12 mouse cellular contexts compared by ENCODE assay signal in genomic region chr6:24661879-24662278, GRCm38 (mm10). TPM values are rescaled to one million over a fixed set of nuclear protein-coding genes. Genes with fewer than 3 reads are reported as not detected.
DNase-seq lines count a peak whose midpoint lies in the region; ATAC-seq and TF ChIP-seq lines count a peak whose summit lies in the region.
"Had no signal": no experiment of that assay in that cellular context is flagged by ENCODE, and none has a peak within 500 bp of the region (broad histone marks: within the 10 kb centered on the region; RNA-seq: fewer than 3 reads in every experiment).

No protein-coding gene starts in this region.

- no peak for TF ChIP-seq CTCF in heart, adult 2 months (IDR thresholded peaks at IDR 0.05)
- TF ChIP-seq CTCF in kidney, postnatal 0 days (IDR thresholded peaks at IDR 0.05; ENCODE audit: low read depth), result no peak
- TF ChIP-seq CTCF in MEL (IDR thresholded peaks at IDR 0.05 in 2 of 3, conservative IDR thresholded peaks at IDR 0.05 in 1 of 3; ENCODE audit: control insufficient read depth in 1 of 3, insufficient read depth in 1 of 3, low read depth in 2 of 3, low read length in 3 of 3, poor library complexity in 1 of 3, severe bottlenecking in 1 of 3), result no peak

- H3K27me3 ChIP-seq in heart, adult 2 months (ENCODE audit: control insufficient read depth, insufficient read depth, low read length), result no peaks in the 10 kb centered on the region
- no peaks in the 10 kb centered on the region for H3K27me3 ChIP-seq in kidney, postnatal 0 days (ENCODE audit: insufficient read depth, low read length)
- H3K27me3 ChIP-seq in MEL (ENCODE audit: control insufficient read depth in 1 of 2, insufficient read depth in 2 of 2, low read length in 2 of 2), result no peaks in the 10 kb centered on the region
- H3K27me3 ChIP-seq in liver, embryonic 16.5 days (ENCODE audit: control insufficient read depth, insufficient read depth, low read depth, low read length), result no peaks in the 10 kb centered on the region
- H3K27me3 ChIP-seq in midbrain, embryonic 16.5 days (ENCODE audit: control insufficient read depth, insufficient read depth, low read depth, low read length), result no peaks in the 10 kb centered on the region
- H3K27me3 ChIP-seq: embryonic facial prominence, embryonic 12.5 days had no signal

- H3K79me2 ChIP-seq in heart, adult 2 months (replicated peaks; ENCODE audit: control insufficient read depth, insufficient read depth, low read length), result peaks cover 10% of the 10 kb centered on the region
- H3K79me2 ChIP-seq in MEL (ENCODE audit: control insufficient read depth, insufficient read depth, low read length, poor library complexity), result peaks cover 54% of the 10 kb centered on the region

- H3K9ac ChIP-seq in heart, adult 2 months (ENCODE audit: low read depth, low read length), result no peak overlapping the region
- no peak overlapping the region for H3K9ac ChIP-seq in kidney, postnatal 0 days (ENCODE audit: low read depth, low read length)
- peak overlapping the region; percentile 17 for H3K9ac ChIP-seq in MEL (ENCODE audit: control insufficient read depth, low read depth, low read length, poor library complexity, severe bottlenecking)
- no peak overlapping the region for H3K9ac ChIP-seq in liver, embryonic 16.5 days (ENCODE audit: low read depth, low read length)
- no peak overlapping the region for H3K9ac ChIP-seq in midbrain, embryonic 16.5 days (ENCODE audit: low read depth, low read length)
- H3K9ac ChIP-seq: embryonic facial prominence, embryonic 12.5 days had no signal

- no peak for TF ChIP-seq POLR2A in heart, adult 2 months (IDR thresholded peaks at IDR 0.05; ENCODE audit: insufficient read depth, low read depth, low read length)
- no peak for TF ChIP-seq POLR2A in MEL (IDR thresholded peaks at IDR 0.05; ENCODE audit: control insufficient read depth in 1 of 2, insufficient read depth in 1 of 2, low read depth in 1 of 2, low read length in 2 of 2, poor library complexity in 1 of 2)

- H3K27ac ChIP-seq in heart, adult 2 months, result no peak overlapping the region
- H3K27ac ChIP-seq in kidney, postnatal 0 days, result no peak overlapping the region
- H3K27ac ChIP-seq in MEL (ENCODE audit: control insufficient read depth, low read depth, low read length), result no peak overlapping the region
- peak overlapping the region; percentile 63; the same call in 1 of the 2 replicates for H3K27ac ChIP-seq in liver, embryonic 16.5 days (ENCODE audit: low read length)
- no peak overlapping the region for H3K27ac ChIP-seq in midbrain, embryonic 16.5 days (ENCODE audit: low read length)
- H3K27ac ChIP-seq: embryonic facial prominence, embryonic 12.5 days had no signal

- peak overlapping the region; percentile 0; the same call in 1 of the 2 replicates for H3K4me3 ChIP-seq in heart, adult 2 months
- H3K4me3 ChIP-seq in kidney, postnatal 0 days (replicated peaks; ENCODE audit: low read depth, low read length), result no peak overlapping the region; the same call in 1 of the 2 replicates
- H3K4me3 ChIP-seq in MEL (ENCODE audit: control insufficient read depth in 1 of 2, insufficient read depth in 1 of 2, low read depth in 2 of 2, low read length in 2 of 2), result peak overlapping the region in 1 of 2 experiments; percentile 98; a peak in 2 of 4 replicates
- H3K4me3 ChIP-seq in liver, embryonic 16.5 days (ENCODE audit: low read depth, low read length), result 0 out of 2 replicates have a peak overlapping the region, but pooled peaks have one; percentile 17
- H3K4me3 ChIP-seq in midbrain, embryonic 16.5 days (ENCODE audit: low read depth, low read length), result no peak overlapping the region
- H3K4me3 ChIP-seq: embryonic facial prominence, embryonic 12.5 days had no signal

- TF ChIP-seq RAD21 in MEL (IDR thresholded peaks at IDR 0.05; ENCODE audit: low read depth, low read length), result no peak

- no peaks in the 10 kb centered on the region for H3K9me3 ChIP-seq in kidney, postnatal 0 days (replicated peaks; ENCODE audit: low read length)
- no peaks in the 10 kb centered on the region for H3K9me3 ChIP-seq in MEL (replicated peaks; ENCODE audit: insufficient read depth, low read length)
- H3K9me3 ChIP-seq in liver, embryonic 16.5 days (replicated peaks; ENCODE audit: control insufficient read depth, low read length), result no peaks in the 10 kb centered on the region
- no peaks in the 10 kb centered on the region for H3K9me3 ChIP-seq in midbrain, embryonic 16.5 days (replicated peaks; ENCODE audit: control insufficient read depth, low read length, poor library complexity, severe bottlenecking)
- H3K9me3 ChIP-seq: embryonic facial prominence, embryonic 12.5 days had no signal

- peaks cover 21% of the 10 kb centered on the region for H3K36me3 ChIP-seq in heart, adult 2 months (ENCODE audit: control insufficient read depth, insufficient read depth, low read length)
- no peaks in the 10 kb centered on the region for H3K36me3 ChIP-seq in kidney, postnatal 0 days (ENCODE audit: insufficient read depth, low read length)
- peaks cover 0 to 39% of the 10 kb centered on the region in 2 experiments; a peak in 3 of 4 replicates for H3K36me3 ChIP-seq in MEL (ENCODE audit: control insufficient read depth in 1 of 2, insufficient read depth in 2 of 2, low read length in 2 of 2)
- no peaks in the 10 kb centered on the region for H3K36me3 ChIP-seq in liver, embryonic 16.5 days (ENCODE audit: control insufficient read depth, insufficient read depth)
- H3K36me3 ChIP-seq in midbrain, embryonic 16.5 days (ENCODE audit: control insufficient read depth, insufficient read depth, low read length), result no peaks in the 10 kb centered on the region
- H3K36me3 ChIP-seq: embryonic facial prominence, embryonic 12.5 days had no signal

- no peak for DNase-seq in heart, adult 2 months
- no peak for DNase-seq in heart, postnatal 36 days
- no peak for DNase-seq in kidney, postnatal 0 days (ENCODE audit: low spot score)
- no peak for DNase-seq in kidney, postnatal 14 days
- DNase-seq in MEL (ENCODE audit: low read depth, low spot score), result peak; percentile 41
- DNase-seq in embryo, embryonic 10.5 days (ENCODE audit: low spot score), result no peak
- DNase-seq: adrenal gland, postnatal 14 days; cerebellum, adult 11 months had no signal

- H3K4me1 ChIP-seq in heart, adult 2 months (ENCODE audit: control insufficient read depth, insufficient read depth, low read length), result peaks cover 14% of the 10 kb centered on the region
- H3K4me1 ChIP-seq in kidney, postnatal 0 days (replicated peaks; ENCODE audit: insufficient read depth, low read length), result 0 out of 2 replicates have a peak, but pooled peaks cover 3% of the 10 kb centered on the region
- H3K4me1 ChIP-seq in MEL (ENCODE audit: control insufficient read depth in 1 of 2, insufficient read depth in 2 of 2, low read length in 2 of 2), result peaks cover 9 to 25% of the 10 kb centered on the region in 2 experiments
- H3K4me1 ChIP-seq in liver, embryonic 16.5 days (ENCODE audit: control insufficient read depth, low read depth, low read length), result peaks cover 12% of the 10 kb centered on the region
- peaks cover 17% of the 10 kb centered on the region for H3K4me1 ChIP-seq in midbrain, embryonic 16.5 days (ENCODE audit: control insufficient read depth, insufficient read depth, low read length)

- TF ChIP-seq EP300 in heart, adult 2 months (IDR thresholded peaks at IDR 0.05; ENCODE audit: insufficient read depth, low read depth, low read length), result no peak
- TF ChIP-seq EP300 in MEL (IDR thresholded peaks at IDR 0.05; ENCODE audit: low read depth in 1 of 2, low read length in 2 of 2), result no peak

- 43% methylated on average over 4 of the region's 4 CpGs for WGBS in heart, adult 2 months
- WGBS in kidney, postnatal 0 days, result 84% methylated on average over 4 of the region's 4 CpGs
- WGBS in liver, embryonic 16.5 days (ENCODE audit: insufficient replicate concordance), result 49% methylated on average over 4 of the region's 4 CpGs
- WGBS in midbrain, embryonic 16.5 days, result 88% methylated on average over 4 of the region's 4 CpGs

- ATAC-seq in kidney, postnatal 0 days (replicated peaks; ENCODE audit: low FRiP score, low read depth), result no peak
- no peak for ATAC-seq in liver, embryonic 16.5 days (ENCODE audit: low read depth)
- ATAC-seq in midbrain, embryonic 16.5 days, result no peak
- ATAC-seq: lung, postnatal 0 days had no signal

- intact Hi-C loops in heart, adult 2 months (cut with DNase I), result loop anchor here (2.0 to 5.0 kb wide), 2 partner anchors 33 to 90 kb away; no protein-coding TSS in a partner anchor
- intact Hi-C loops in heart, postnatal 36 days (cut with DNase I), result loop anchor here (2.0 kb wide), 1 partner anchor 29 kb away; no protein-coding TSS in a partner anchor

- 0 out of 2 replicates have a peak overlapping the region, but pooled peaks have one; percentile 2 for H3K4me2 ChIP-seq in kidney, postnatal 0 days (ENCODE audit: low read length)
- H3K4me2 ChIP-seq in liver, embryonic 16.5 days (ENCODE audit: low read depth, low read length), result peak overlapping the region; percentile 40; the same call in 1 of the 2 replicates
- H3K4me2 ChIP-seq in midbrain, embryonic 16.5 days (ENCODE audit: low read length), result no peak overlapping the region; the same call in 1 of the 2 replicates

TF ChIP-seq in MEL, 35 proteins besides CTCF, POLR2A, EP300 and RAD21 (continues in another document):
- TF ChIP-seq UBTF (IDR thresholded peaks at IDR 0.05; ENCODE audit: borderline replicate concordance, insufficient read depth, low read depth, low read length), result no peak
- TF ChIP-seq ZMIZ1 (IDR thresholded peaks at IDR 0.05; ENCODE audit: low read depth, low read length), result no peak
- no peak for TF ChIP-seq CHD1 (IDR thresholded peaks at IDR 0.05; ENCODE audit: low read depth, low read length)
- no peak for TF ChIP-seq MAZ (IDR thresholded peaks at IDR 0.05; ENCODE audit: low read depth, low read length)
- no peak for TF ChIP-seq GABPA (IDR thresholded peaks at IDR 0.05; ENCODE audit: low read depth, low read length)
- no peak for TF ChIP-seq MAFK (IDR thresholded peaks at IDR 0.05; ENCODE audit: borderline replicate concordance, low read depth, low read length)
- no peak for TF ChIP-seq TBP (IDR thresholded peaks at IDR 0.05; ENCODE audit: low read depth, low read length)
- no peak for TF ChIP-seq JUND (IDR thresholded peaks at IDR 0.05; ENCODE audit: low read depth, low read length)
- TF ChIP-seq ELF1 (IDR thresholded peaks at IDR 0.05; ENCODE audit: low read depth, low read length), result no peak
- TF ChIP-seq TCF12 (IDR thresholded peaks at IDR 0.05; ENCODE audit: low read depth, low read length), result no peak
- TF ChIP-seq ZC3H11A (IDR thresholded peaks at IDR 0.05; ENCODE audit: low read depth, low read length), result no peak

RNA-seq across cellular contexts. Expression of gene Wasl, which starts 2.9 kb away (rescaled TPM):
- total RNA-seq in heart, adult 2 months (2021), result 10 to 100 TPM; 27.8 to 28.3 TPM
- 11.5 and 13.9 TPM in 2 replicates for polyA plus RNA-seq in heart, adult 2 months (2012; rRNA removed)
- total RNA-seq in heart, postnatal 36 days (2021), result 10 to 100 TPM; 26.4 to 32.7 TPM
- polyA plus RNA-seq in kidney, postnatal 0 days (2015; fragmentation: Nextera tagmentation; extraction: Ambion mirVana), result 122 and 126 TPM in 2 replicates
- 3.6 and 4.3 TPM in 2 replicates for total RNA-seq in MEL (2012; rRNA removed)
- 10 to 100 TPM in 1 of 2 experiments, 1 to 10 TPM in 1; 9.5 to 33.3 TPM for polyA plus RNA-seq in MEL (2012; ENCODE audit: insufficient read depth in 1 of 2, insufficient read length in 2 of 2, low read depth in 1 of 2, low replicate concordance in 2 of 2, missing spikeins in 1 of 2)
- 19.7 and 26.1 TPM in 2 replicates for polyA plus RNA-seq in liver, embryonic 16.5 days (2015; fragmentation: Nextera tagmentation; extraction: Ambion mirVana)
- polyA plus RNA-seq in midbrain, embryonic 16.5 days (2015; fragmentation: Nextera tagmentation; extraction: Ambion mirVana), result 61.3 and 63.2 TPM in 2 replicates

Comparison
In these comparisons a context has a peak if more than half of its experiments do, and no peak if none do; other contexts are left out.
1. H3K4me3 ChIP-seq: peak in heart, adult 2 months (single experiment) and liver, embryonic 16.5 days (single experiment); none in kidney, postnatal 0 days (single experiment) and midbrain, embryonic 16.5 days (single experiment).